Mouse (Mus musculus): ENCODE measurements at regions not wholly inside any gene's neighbourhood (a gene's known extent, or its start where the extent isn't known, plus 50 kb on each side); places are given as distances from the start of the nearest gene placed in this dataset.

GRCm38 (mm10) chr19:14343890-14344289 lies 254.0 kb downstream of the Tle4 start:
- DNase-seq (ENCODE audit: low spot score) = no peak

- DNase-seq (ENCODE audit: low spot score) = no peak
Measured at GRCm38 (mm10) chr19:14344467-14344866, 253.4 kb downstream of the Tle4 start.

GRCm38 (mm10) chr19:14347026-14347425 lies 250.8 kb downstream of the Tle4 start:
- no peak for DNase-seq (ENCODE audit: low spot score)

GRCm38 (mm10) chr19:14347429-14347828 lies 250.4 kb downstream of the Tle4 start:
- DNase-seq (ENCODE audit: low spot score) = no peak

GRCm38 (mm10) chr19:14349753-14350152 lies 248.1 kb downstream of the Tle4 start:
- DNase-seq (ENCODE audit: low spot score) = no peak

GRCm38 (mm10) chr19:14351728-14352340 lies 246.0 kb downstream of the Tle4 start:
- no peak for DNase-seq (ENCODE audit: low spot score)

GRCm38 (mm10) chr19:14352551-14352950 lies 245.3 kb downstream of the Tle4 start:
- DNase-seq (ENCODE audit: low spot score) = peak; percentile 2

- no peak for DNase-seq (ENCODE audit: low spot score)
Measured at GRCm38 (mm10) chr19:14353151-14353550, 244.7 kb downstream of the Tle4 start.

GRCm38 (mm10) chr19:14355128-14355527 lies 242.7 kb downstream of the Tle4 start:
- no peak for DNase-seq (ENCODE audit: low spot score)

- no peak for DNase-seq (ENCODE audit: low spot score)
Measured at GRCm38 (mm10) chr19:14355946-14356345, 241.9 kb downstream of the Tle4 start.

GRCm38 (mm10) chr19:14360611-14361010 lies 237.2 kb downstream of the Tle4 start:
- DNase-seq (ENCODE audit: low spot score) = no peak

- no peak for DNase-seq (ENCODE audit: low spot score)
Measured at GRCm38 (mm10) chr19:14369098-14369604, 228.7 kb downstream of the Tle4 start.

GRCm38 (mm10) chr19:14371360-14371759 lies 226.5 kb downstream of the Tle4 start:
- no peak for DNase-seq (ENCODE audit: low spot score)

GRCm38 (mm10) chr19:14373996-14374395 lies 223.9 kb downstream of the Tle4 start:
- DNase-seq (ENCODE audit: low spot score) = no peak

- DNase-seq (ENCODE audit: low spot score) = no peak
Measured at GRCm38 (mm10) chr19:14380898-14381297, 217.0 kb downstream of the Tle4 start.

- no peak for DNase-seq (ENCODE audit: low spot score)
Measured at GRCm38 (mm10) chr19:14387796-14388195, 210.1 kb downstream of the Tle4 start.

GRCm38 (mm10) chr19:14388539-14388938 lies 209.3 kb downstream of the Tle4 start:
- DNase-seq (ENCODE audit: low spot score) = peak; percentile 5

- no peak for DNase-seq (ENCODE audit: low spot score)
Measured at GRCm38 (mm10) chr19:14389881-14390837, 207.7 kb downstream of the Tle4 start.

GRCm38 (mm10) chr19:14390914-14391313 lies 206.9 kb downstream of the Tle4 start:
- no peak for DNase-seq (ENCODE audit: low spot score)
